ENCODE assay signal across 23 mouse cellular contexts in the genomic region with DNA sequence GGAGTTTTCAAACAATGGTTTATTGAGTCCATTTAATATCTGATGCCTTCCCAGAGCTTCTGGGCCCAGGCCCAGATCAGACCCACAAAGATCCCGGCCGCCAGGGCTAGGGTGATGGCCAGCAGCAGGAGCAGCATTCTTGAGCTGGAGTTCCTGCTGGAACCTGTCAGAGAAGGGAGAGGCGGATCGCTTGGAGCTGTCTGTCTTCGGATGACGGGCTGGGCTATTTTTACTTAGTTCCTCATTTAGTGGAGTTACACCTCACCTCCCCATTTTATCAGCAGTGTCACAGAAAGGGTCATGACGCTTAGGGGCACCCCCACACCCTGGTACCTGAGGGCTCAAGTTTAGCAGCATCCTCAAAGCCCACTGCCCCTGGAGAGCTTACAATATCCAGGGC. TPM values are rescaled to one million over a fixed set of nuclear protein-coding genes. Genes with fewer than 3 reads are reported as not detected.
DNase-seq lines count a peak whose midpoint lies in the region.
"Had no signal": no experiment of that assay in that cellular context is flagged by ENCODE, and none has a peak within 500 bp of the region (broad histone marks: within the 10 kb centered on the region; RNA-seq: fewer than 3 reads in every experiment).

No protein-coding gene starts in this region.

- peak; percentile 84 for DNase-seq in heart, embryonic 10.5 days (ENCODE audit: low spot score)
- DNase-seq in heart, adult 11 months, result no peak
- peak; percentile 21 for DNase-seq in lung, postnatal 10 days
- no peak for DNase-seq in lung, postnatal 4 days
- DNase-seq in heart, postnatal 4 days, result peak; percentile 42
- DNase-seq in right cerebral cortex, postnatal 36 days (ENCODE audit: low spot score in 2 of 2), result no peak
- DNase-seq in cerebellum, adult 11-12 months, result no peak
- DNase-seq in adrenal gland, postnatal 4 days (ENCODE audit: low spot score in 2 of 2), result no peak
- DNase-seq: cerebellum, adult 18-20 months; gastrocnemius, postnatal 25 days; kidney, adult 8-10 months; right cerebral cortex, postnatal 14 days; thymus, postnatal 25 days had no signal

- 31% methylated on average over 7 of the region's 7 CpGs for WGBS in heart, embryonic 10.5 days

- no peak overlapping the region for H3K4me3 ChIP-seq in heart, embryonic 10.5 days
- H3K4me3 ChIP-seq: forebrain, embryonic 15.5 days; layer of hippocampus, adult 2 months; limb, embryonic 13.5 days; myocyte had no signal

- no peaks in the 10 kb centered on the region for H3K9me3 ChIP-seq in heart, embryonic 10.5 days
- H3K9me3 ChIP-seq: forebrain, embryonic 15.5 days; G1E; limb, embryonic 13.5 days had no signal

- H3K4me1 ChIP-seq in heart, embryonic 10.5 days, result peaks cover 31% of the 10 kb centered on the region
- H3K4me1 ChIP-seq: forebrain, embryonic 15.5 days had no signal

- H3K27ac ChIP-seq in heart, embryonic 10.5 days, result peak overlapping the region; percentile 66
- H3K27ac ChIP-seq: forebrain, embryonic 15.5 days; hindbrain, postnatal 0 days; layer of hippocampus, adult 2 months; limb, embryonic 13.5 days had no signal

- H3K36me3 ChIP-seq in heart, embryonic 10.5 days, result no peaks in the 10 kb centered on the region
- H3K36me3 ChIP-seq: forebrain, embryonic 15.5 days; limb, embryonic 13.5 days had no signal

- H3K27me3 ChIP-seq in heart, embryonic 10.5 days (ENCODE audit: insufficient read depth, poor library complexity, severe bottlenecking), result peaks cover 4% of the 10 kb centered on the region; the same call in 1 of the 2 replicates
- H3K27me3 ChIP-seq: forebrain, embryonic 15.5 days had no signal

RNA-seq across cellular contexts. Expression of gene Zp1, which starts 6.1 kb away (rescaled TPM):
- not detected in 2 replicates for polyA plus RNA-seq in heart, embryonic 10.5 days (2016; fragmentation: Nextera tagmentation; extraction: Ambion mirVana)
- total RNA-seq in heart, postnatal 4 days (2021), result not detected
- not detected for total RNA-seq in adrenal gland, postnatal 4 days (2021)
- total RNA-seq: G1E; gastrocnemius, postnatal 25 days; layer of hippocampus, adult 2 months had no signal
- polyA plus RNA-seq: activated CD4-positive, CD25-positive, alpha-beta regulatory T cell, adult 4 months; C2C12; cortical plate, adult 2 months; G1E; limb, embryonic 13.5 days; liver, embryonic 16.5 days had no signal

RNA-seq across cellular contexts. Expression of gene Prpf19, which starts 19.3 kb away (rescaled TPM):
- polyA plus RNA-seq in heart, embryonic 10.5 days (2016; fragmentation: Nextera tagmentation; extraction: Ambion mirVana), result 21.3 and 48.5 TPM in 2 replicates
- 100 to 1,000 TPM; 214 to 232 TPM for total RNA-seq in heart, postnatal 4 days (2021)
- 100 to 1,000 TPM; 253 to 266 TPM for total RNA-seq in adrenal gland, postnatal 4 days (2021)

RNA-seq across cellular contexts. Expression of gene Ptgdr2, which starts 22.7 kb away (rescaled TPM):
- 0.19 and 0.30 TPM in 2 replicates for polyA plus RNA-seq in heart, embryonic 10.5 days (2016; fragmentation: Nextera tagmentation; extraction: Ambion mirVana)
- under 1 TPM; 0.09 to 0.12 TPM for total RNA-seq in heart, postnatal 4 days (2021)
- total RNA-seq in adrenal gland, postnatal 4 days (2021), result under 1 TPM in 1 of 2 experiments, not detected in 1; 0.23 TPM
- total RNA-seq: G1E; gastrocnemius, postnatal 25 days had no signal
- polyA plus RNA-seq: activated CD4-positive, CD25-positive, alpha-beta regulatory T cell, adult 4 months; G1E had no signal

RNA-seq across cellular contexts. Expression of gene Tmem109, which starts 32.5 kb away (rescaled TPM):
- 67.8 and 68.2 TPM in 2 replicates for polyA plus RNA-seq in heart, embryonic 10.5 days (2016; fragmentation: Nextera tagmentation; extraction: Ambion mirVana)
- 100 to 1,000 TPM; 100 to 104 TPM for total RNA-seq in heart, postnatal 4 days (2021)
- total RNA-seq in adrenal gland, postnatal 4 days (2021), result 10 to 100 TPM; 91.3 to 93.3 TPM

RNA-seq across cellular contexts. Expression of gene Ccdc86, which starts 34.8 kb away (rescaled TPM):
- 27.2 and 39.6 TPM in 2 replicates for polyA plus RNA-seq in heart, embryonic 10.5 days (2016; fragmentation: Nextera tagmentation; extraction: Ambion mirVana)
- total RNA-seq in heart, postnatal 4 days (2021), result 10 to 100 TPM; 10.6 to 11.3 TPM
- total RNA-seq in adrenal gland, postnatal 4 days (2021), result 10 to 100 TPM; 15.4 to 18.5 TPM

Comparison
In these comparisons a context has a peak if more than half of its experiments do, and no peak if none do; other contexts are left out.
1. DNase-seq: peak in heart, embryonic 10.5 days (single experiment), lung, postnatal 10 days (single experiment) and heart, postnatal 4 days (single experiment); none in heart, adult 11 months (single experiment), lung, postnatal 4 days (0 of 2), right cerebral cortex, postnatal 36 days (0 of 2), cerebellum, adult 11-12 months (single experiment) and adrenal gland, postnatal 4 days (0 of 2).